Mouse (Mus musculus) MEL (cell line): ENCODE results near the gene Shb. TPM values are rescaled to one million over a fixed set of nuclear protein-coding genes. Genes with fewer than 3 reads are reported as not detected.

ENCODE experiments used
- DNase-seq: peaks from one replicate; pipeline ENCODE4 v3.0.0; 2011; ENCODE audit warnings: low read depth, low spot score
- H3K27ac ChIP-seq: 2 replicates; pipeline ENCODE4 v1.5.1; 2012; ENCODE audit warnings: low read depth, mild to moderate bottlenecking, control low read depth, low read length, moderate library complexity; ENCODE audit not compliant: control insufficient read depth
- H3K27me3 ChIP-seq, 2 experiments: fragments of 150-350 bp in 1 of 2; sonication (generic) in 1 of 2; 2 replicates each; pipeline ENCODE4 v1.6.1; 2012; ENCODE audit warnings: low read length in 2 of 2, mild to moderate bottlenecking in 2 of 2, improper control_type of control experiment in 1 of 2, moderate library complexity in 1 of 2; ENCODE audit not compliant: insufficient read depth in 2 of 2, control insufficient read depth in 1 of 2
- H3K36me3 ChIP-seq, 2 experiments: 2 replicates each; pipeline ENCODE4 v1.6.1; 2012 to 2014; ENCODE audit warnings: low read length in 2 of 2, improper control_type of control experiment in 1 of 2, inconsistent platforms in 1 of 2, mild to moderate bottlenecking in 1 of 2; ENCODE audit not compliant: insufficient read depth in 2 of 2, control insufficient read depth in 1 of 2
- H3K4me1 ChIP-seq, 2 experiments: fragments of 150-350 bp in 1 of 2; sonication (generic) in 1 of 2; 2 replicates each; pipeline ENCODE4 v1.6.1; 2012; ENCODE audit warnings: low read length in 2 of 2, improper control_type of control experiment in 1 of 2, mild to moderate bottlenecking in 1 of 2; ENCODE audit not compliant: insufficient read depth in 2 of 2, control insufficient read depth in 1 of 2
- H3K4me3 ChIP-seq, 2 experiments: fragments of 150-350 bp in 1 of 2; sonication (generic) in 1 of 2; 2 replicates each; pipeline ENCODE4 v1.5.1; 2012; ENCODE audit warnings: low read depth in 2 of 2, low read length in 2 of 2, mild to moderate bottlenecking in 2 of 2, moderate library complexity in 2 of 2, control low read depth in 1 of 2, improper control_type of control experiment in 1 of 2; ENCODE audit not compliant: control insufficient read depth in 1 of 2, insufficient read depth in 1 of 2
- H3K79me2 ChIP-seq: 2 replicates; pipeline ENCODE4 v1.6.1; 2012; ENCODE audit warnings: mild to moderate bottlenecking, low read length, moderate library complexity; ENCODE audit not compliant: control insufficient read depth, poor library complexity, insufficient read depth
- H3K9ac ChIP-seq: 2 replicates; pipeline ENCODE4 v1.6.1; 2012; ENCODE audit warnings: low read depth, mild to moderate bottlenecking, control low read depth, low read length, moderate library complexity; ENCODE audit not compliant: control insufficient read depth, poor library complexity, severe bottlenecking
- H3K9me3 ChIP-seq: fragments of 150-350 bp; sonication (generic); replicated peaks from 2 replicates; pipeline ENCODE4 v1.6.1; 2012; ENCODE audit warnings: mild to moderate bottlenecking, low read length, improper control_type of control experiment, moderate library complexity; ENCODE audit not compliant: insufficient read depth
- CHD2 ChIP-seq: IDR thresholded peaks from 2 replicates; pipeline ENCODE4 v1.6.1; 2011; ENCODE audit warnings: low read length, improper control_type of control experiment
- CTCF ChIP-seq, 3 experiments: IDR thresholded peaks in 2 of 3; conservative IDR thresholded peaks in 1 of 3; 2 replicates each; pipeline ENCODE4 v1.5.1; 2011 to 2012; ENCODE audit warnings: low read length in 3 of 3, low read depth in 2 of 3, mild to moderate bottlenecking in 2 of 3, improper control_type of control experiment in 1 of 3, inconsistent platforms in 1 of 3, mixed read lengths in 1 of 3, moderate library complexity in 1 of 3; ENCODE audit not compliant: control insufficient read depth in 1 of 3, insufficient read depth in 1 of 3, poor library complexity in 1 of 3, severe bottlenecking in 1 of 3
- ELF1 ChIP-seq: IDR thresholded peaks from 2 replicates; pipeline ENCODE4 v1.6.1; 2014; ENCODE audit warnings: low read depth, mild to moderate bottlenecking, inconsistent platforms, low read length, improper control_type of control experiment, moderate library complexity
- EP300 ChIP-seq, 2 experiments: IDR thresholded peaks; 2 replicates each; pipeline ENCODE4 v1.6.1; 2011; ENCODE audit warnings: improper control_type of control experiment in 2 of 2, low read length in 2 of 2, low read depth in 1 of 2, mild to moderate bottlenecking in 1 of 2
- GABPA ChIP-seq: IDR thresholded peaks from 2 replicates; pipeline ENCODE4 v1.6.1; 2012; ENCODE audit warnings: low read depth, mild to moderate bottlenecking, inconsistent platforms, low read length, improper control_type of control experiment, moderate library complexity
- JUND ChIP-seq: IDR thresholded peaks from 2 replicates; pipeline ENCODE4 v1.6.1; 2011; ENCODE audit warnings: low read depth, mild to moderate bottlenecking, improper control_type of control experiment, low read length
- MAFK ChIP-seq: IDR thresholded peaks from 2 replicates; pipeline ENCODE4 v1.6.1; 2011; ENCODE audit warnings: low read depth, mild to moderate bottlenecking, low read length, improper control_type of control experiment, borderline replicate concordance
- MAX ChIP-seq: IDR thresholded peaks from 2 replicates; pipeline ENCODE4 v1.6.1; 2011; ENCODE audit warnings: low read length, improper control_type of control experiment
- MEF2A ChIP-seq: IDR thresholded peaks from 2 replicates; pipeline ENCODE4 v1.6.1; 2014; ENCODE audit warnings: low read depth, mild to moderate bottlenecking, inconsistent platforms, low read length, improper control_type of control experiment; ENCODE audit not compliant: poor library complexity, insufficient replicate concordance, severe bottlenecking; ENCODE audit errors: extremely low read depth
- MXI1 ChIP-seq: IDR thresholded peaks from 2 replicates; pipeline ENCODE4 v1.6.1; 2011; ENCODE audit warnings: mild to moderate bottlenecking, low read depth, low read length, improper control_type of control experiment
- MYC ChIP-seq: IDR thresholded peaks from 2 replicates; pipeline ENCODE4 v1.6.1; 2011; ENCODE audit warnings: low read depth, mild to moderate bottlenecking, low read length, improper control_type of control experiment, moderate library complexity
- NELFE ChIP-seq: IDR thresholded peaks from 2 replicates; pipeline ENCODE4 v1.6.1; 2011; ENCODE audit warnings: low read depth, low read length, improper control_type of control experiment
- NRF1 ChIP-seq: IDR thresholded peaks from 2 replicates; pipeline ENCODE4 v1.6.1; 2014; ENCODE audit warnings: low read depth, mild to moderate bottlenecking, inconsistent platforms, low read length, improper control_type of control experiment, moderate library complexity; ENCODE audit not compliant: poor library complexity, insufficient read depth, severe bottlenecking
- POLR2A ChIP-seq, 2 experiments: IDR thresholded peaks; 2 replicates each; pipeline ENCODE4 v1.6.1; 2011 to 2012; ENCODE audit warnings: low read length in 2 of 2, mild to moderate bottlenecking in 2 of 2, control low read depth in 1 of 2, improper control_type of control experiment in 1 of 2, low read depth in 1 of 2, moderate library complexity in 1 of 2; ENCODE audit not compliant: control insufficient read depth in 1 of 2, insufficient read depth in 1 of 2, poor library complexity in 1 of 2
- POLR2AphosphoS5 ChIP-seq: IDR thresholded peaks from 2 replicates; pipeline ENCODE4 v1.6.1; 2012; ENCODE audit warnings: low read depth, borderline replicate concordance, mild to moderate bottlenecking, inconsistent platforms, low read length, moderate library complexity, mixed read lengths
- RCOR1 ChIP-seq: IDR thresholded peaks from 2 replicates; pipeline ENCODE4 v1.6.1; 2012; ENCODE audit warnings: low read depth, mild to moderate bottlenecking, inconsistent platforms, low read length, improper control_type of control experiment
- SMC3 ChIP-seq: IDR thresholded peaks from 2 replicates; pipeline ENCODE4 v1.6.1; 2011; ENCODE audit warnings: low read depth, low read length, improper control_type of control experiment
- TAL1 ChIP-seq: IDR thresholded peaks from 2 replicates; pipeline ENCODE4 v1.6.1; 2012; ENCODE audit warnings: mild to moderate bottlenecking, inconsistent platforms, low read length, moderate library complexity, mixed read lengths
- TCF12 ChIP-seq: IDR thresholded peaks from 2 replicates; pipeline ENCODE4 v1.6.1; 2014; ENCODE audit warnings: low read depth, mild to moderate bottlenecking, inconsistent platforms, low read length, improper control_type of control experiment, moderate library complexity
- USF1 ChIP-seq: IDR thresholded peaks from 2 replicates; pipeline ENCODE4 v1.6.1; 2014; ENCODE audit warnings: low read depth, mild to moderate bottlenecking, inconsistent platforms, low read length, improper control_type of control experiment, moderate library complexity
- ZMIZ1 ChIP-seq: IDR thresholded peaks from 2 replicates; pipeline ENCODE4 v1.6.1; 2012; ENCODE audit warnings: low read depth, mild to moderate bottlenecking, inconsistent platforms, low read length, improper control_type of control experiment, moderate library complexity
- polyA plus RNA-seq, 2 experiments: library from polyadenylated mRNA; stranded (reverse) in 1 of 2; unstranded in 1 of 2; fragments of >175 nt in 1 of 2; fragments of >200 nt in 1 of 2; gene quantifications; 2 replicates each; pipeline versions ENCODE4 v1.2.1 to v1.2.4; 2012; ENCODE audit warnings: low replicate concordance in 2 of 2, low read depth in 1 of 2; ENCODE audit not compliant: insufficient read length in 2 of 2, insufficient read depth in 1 of 2, missing spikeins in 1 of 2
- total RNA-seq: library from RNA; depleted of rRNA; stranded (reverse); fragments of 300-350 nt; gene quantifications from 2 replicates; pipeline ENCODE4 v1.2.3, GENCODE M21; 2012

Gene Shb
- total and polyA plus RNA-seq, 3 experiments: 5.2 to 13.9 TPM; not detected in 1

DNA sequence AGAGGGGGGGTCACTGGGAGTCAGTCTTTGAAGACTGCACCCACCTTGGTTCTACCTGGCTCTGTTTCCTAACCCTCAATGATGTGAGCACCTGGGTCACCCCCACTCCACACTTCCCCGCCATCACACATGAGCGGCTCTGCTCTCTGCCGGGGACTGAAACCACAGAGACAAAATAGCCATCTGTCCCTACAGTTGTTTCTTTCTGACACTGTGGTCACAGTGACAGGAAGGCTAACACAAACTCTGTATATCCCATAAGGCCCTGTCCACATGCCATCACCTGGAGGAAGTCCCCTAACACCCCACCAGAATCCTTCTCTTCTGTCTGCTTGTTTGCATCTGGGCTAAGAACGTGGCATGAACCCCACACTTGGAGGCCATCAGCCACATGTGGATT lies 97.6 kb downstream of the Shb start:
- Histone ChIP-seq H3K27ac (no peak overlapping the region), H3K4me1 (no peaks in the 10 kb centered on the region), H3K27me3 (no peaks in the 10 kb centered on the region), H3K79me2 (no peaks in the 10 kb centered on the region), H3K9me3 (no peaks in the 10 kb centered on the region), H3K4me3 (no peak overlapping the region), H3K9ac (no peak overlapping the region), H3K36me3 (no peaks in the 10 kb centered on the region)
- DNase-seq: no peak
- no peak for TF ChIP-seq CTCF (IDR thresholded peaks at IDR 0.05 in 2 of 3, conservative IDR thresholded peaks at IDR 0.05 in 1 of 3; ENCODE audit: control insufficient read depth in 1 of 3, insufficient read depth in 1 of 3, low read depth in 2 of 3, low read length in 3 of 3, poor library complexity in 1 of 3, severe bottlenecking in 1 of 3)
- no peak for TF ChIP-seq RCOR1
- TF ChIP-seq EP300 (IDR thresholded peaks at IDR 0.05; ENCODE audit: low read depth in 1 of 2, low read length in 2 of 2): no peak
- TF ChIP-seq MAFK: no peak
- TF ChIP-seq POLR2AphosphoS5: no peak
- TF ChIP-seq MAX: no peak

DNA sequence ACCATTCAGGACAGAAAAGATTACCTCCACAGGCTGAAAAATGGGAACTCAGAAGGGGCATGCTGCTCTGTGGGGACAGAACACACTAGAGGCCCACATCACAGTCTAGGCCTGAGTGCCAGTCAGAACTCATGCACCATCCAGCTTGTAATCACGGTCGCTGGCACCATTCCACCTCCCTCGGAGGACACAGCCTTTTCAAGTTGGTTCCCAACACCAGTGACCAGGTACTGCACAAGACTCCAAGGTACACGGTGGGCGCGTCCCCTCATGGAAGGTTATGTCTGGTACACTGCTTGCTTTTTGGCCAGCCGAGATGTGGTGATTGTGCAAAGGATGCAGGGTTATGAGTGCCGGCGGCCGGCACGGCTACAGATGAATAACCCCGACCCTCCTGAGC lies 98.2 kb downstream of the Shb start:
- Histone ChIP-seq H3K9ac (no peak overlapping the region), H3K4me3 (no peak overlapping the region), H3K9me3 (no peaks in the 10 kb centered on the region), H3K4me1 (no peaks in the 10 kb centered on the region), H3K36me3 (no peaks in the 10 kb centered on the region), H3K79me2 (no peaks in the 10 kb centered on the region), H3K27me3 (no peaks in the 10 kb centered on the region), H3K27ac (no peak overlapping the region)
- no peak for DNase-seq
- TF ChIP-seq JUND: no peak
- TF ChIP-seq NRF1: no peak
- no peak for TF ChIP-seq MEF2A
- TF ChIP-seq NELFE: no peak
- no peak for TF ChIP-seq ELF1
- no peak for TF ChIP-seq USF1
- TF ChIP-seq POLR2A (IDR thresholded peaks at IDR 0.05; ENCODE audit: control insufficient read depth in 1 of 2, insufficient read depth in 1 of 2, low read depth in 1 of 2, low read length in 2 of 2, poor library complexity in 1 of 2): no peak
- TF ChIP-seq RCOR1: no peak

DNA sequence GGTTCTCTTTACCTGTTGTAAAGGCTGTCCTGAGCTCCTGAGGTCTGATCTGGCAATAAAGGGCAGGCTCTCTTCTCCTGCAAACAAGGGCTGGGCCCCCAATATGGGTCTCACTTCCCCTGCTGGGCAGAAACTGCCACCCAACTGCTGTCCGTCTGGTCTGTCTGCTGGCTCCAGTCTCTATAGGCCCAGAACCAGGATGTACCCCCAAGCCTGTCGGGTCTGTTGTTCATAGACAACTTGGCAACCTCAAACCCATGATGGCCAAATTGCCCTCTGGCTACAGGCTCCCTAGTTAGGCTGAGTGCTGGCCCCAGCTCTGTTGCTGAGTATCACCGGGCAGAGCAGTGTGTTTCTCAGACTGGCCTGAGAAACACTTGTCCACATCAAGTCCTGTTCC lies 100.5 kb downstream of the Shb start:
- H3K9me3 ChIP-seq: no peaks in the 10 kb centered on the region
- H3K36me3 ChIP-seq: no peaks in the 10 kb centered on the region
- H3K27ac ChIP-seq: no peak overlapping the region
- no peaks in the 10 kb centered on the region for H3K27me3 ChIP-seq
- no peaks in the 10 kb centered on the region for H3K79me2 ChIP-seq
- no peak overlapping the region for H3K4me3 ChIP-seq
- TF ChIP-seq CHD2 (no peak), MYC (no peak), TAL1 (no peak), NELFE (no peak), GABPA (no peak), ELF1 (no peak), ZMIZ1 (no peak), MAX (no peak), SMC3 (no peak), MXI1 (no peak), TCF12 (no peak), POLR2AphosphoS5 (no peak)
- TF ChIP-seq, all 39 proteins: peak for 0
- no peak for DNase-seq
- no peaks in the 10 kb centered on the region for H3K4me1 ChIP-seq
- no peak overlapping the region for H3K9ac ChIP-seq
